In the genomic region with DNA sequence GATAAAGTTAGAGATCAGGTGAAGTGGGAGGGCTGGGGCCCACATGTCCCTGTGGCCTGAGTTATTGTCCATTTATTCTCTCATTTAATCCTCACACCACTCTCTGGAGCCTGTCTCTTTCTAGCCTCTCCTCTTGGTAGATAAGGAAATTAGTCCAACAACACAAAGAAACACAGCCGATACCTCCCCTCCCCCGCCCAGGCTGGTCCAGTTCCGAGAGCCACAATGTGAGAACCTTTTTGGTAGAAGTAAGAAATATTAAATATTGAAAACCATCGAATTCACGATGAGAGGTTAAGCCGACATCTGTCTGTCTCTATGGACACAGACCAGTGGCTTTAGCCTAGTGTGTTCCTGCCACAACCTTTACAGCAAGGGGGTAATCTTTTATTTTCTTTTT, we compare ENCODE assay signal across 7 mouse cellular contexts. TPM values are rescaled to one million over a fixed set of nuclear protein-coding genes. Genes with fewer than 3 reads are reported as not detected.
DNase-seq lines count a peak whose midpoint lies in the region; ATAC-seq and TF ChIP-seq lines count a peak whose summit lies in the region.

No protein-coding gene starts in this region.

- H3K9ac ChIP-seq in intestine, postnatal 0 days (ENCODE audit: low read depth, low read length), result no peak overlapping the region
- H3K9ac ChIP-seq in neural tube, embryonic 14.5 days (replicated peaks; ENCODE audit: low read depth, low read length), result peak overlapping the region; percentile 83

- H3K4me2 ChIP-seq in intestine, postnatal 0 days (replicated peaks; ENCODE audit: low read depth), result peak overlapping the region; percentile 60
- peak overlapping the region; percentile 67 for H3K4me2 ChIP-seq in neural tube, embryonic 14.5 days (ENCODE audit: low read depth, low read length)

- no peaks in the 10 kb centered on the region for H3K9me3 ChIP-seq in forebrain, embryonic 10.5 days
- no peaks in the 10 kb centered on the region for H3K9me3 ChIP-seq in intestine, postnatal 0 days (ENCODE audit: control insufficient read depth)
- H3K9me3 ChIP-seq in neural tube, embryonic 14.5 days (ENCODE audit: control insufficient read depth, low read length), result no peaks in the 10 kb centered on the region

- H3K27ac ChIP-seq in forebrain, embryonic 10.5 days, result peak overlapping the region; percentile 92
- H3K27ac ChIP-seq in intestine, postnatal 0 days (ENCODE audit: low read depth, low read length), result no peak overlapping the region
- peak overlapping the region; percentile 99 for H3K27ac ChIP-seq in neural tube, embryonic 14.5 days (ENCODE audit: low read depth, low read length)

- peak; percentile 35 for DNase-seq in lung, postnatal 10 days
- DNase-seq in lung, postnatal 14 days, result no peak
- no peak for DNase-seq in forebrain, embryonic 10.5 days (ENCODE audit: extremely low spot score, low spot score)
- DNase-seq in adrenal gland, adult 8-10 months, result no peak
- no peak for DNase-seq in thymus, postnatal 36 days

- no peak for ATAC-seq in intestine, postnatal 0 days
- no peak for ATAC-seq in neural tube, embryonic 14.5 days (ENCODE audit: low read depth)

- TF ChIP-seq CTCF in intestine, postnatal 0 days (IDR thresholded peaks at IDR 0.05; ENCODE audit: low read depth), result no peak

- peak overlapping the region; percentile 51 for H3K4me3 ChIP-seq in forebrain, embryonic 10.5 days
- H3K4me3 ChIP-seq in intestine, postnatal 0 days (ENCODE audit: low read depth, low read length), result no peak overlapping the region
- peak overlapping the region; percentile 46 for H3K4me3 ChIP-seq in neural tube, embryonic 14.5 days (ENCODE audit: low read depth, low read length)

- peaks cover 29% of the 10 kb centered on the region for H3K27me3 ChIP-seq in forebrain, embryonic 10.5 days (ENCODE audit: poor library complexity, severe bottlenecking)
- no peaks in the 10 kb centered on the region for H3K27me3 ChIP-seq in intestine, postnatal 0 days (replicated peaks; ENCODE audit: control insufficient read depth, insufficient read depth, low read length)
- no peaks in the 10 kb centered on the region for H3K27me3 ChIP-seq in neural tube, embryonic 14.5 days (ENCODE audit: control insufficient read depth, insufficient read depth, low read length)

- WGBS in forebrain, embryonic 10.5 days, result 39% methylated on average over 6 of the region's 6 CpGs
- 62% methylated on average over 6 of the region's 6 CpGs for WGBS in intestine, postnatal 0 days
- 22% methylated on average over 6 of the region's 6 CpGs for WGBS in neural tube, embryonic 14.5 days

- no peaks in the 10 kb centered on the region for H3K36me3 ChIP-seq in forebrain, embryonic 10.5 days (replicated peaks)
- no peaks in the 10 kb centered on the region for H3K36me3 ChIP-seq in intestine, postnatal 0 days (ENCODE audit: control insufficient read depth, insufficient read depth)
- H3K36me3 ChIP-seq in neural tube, embryonic 14.5 days (ENCODE audit: control insufficient read depth, insufficient read depth, low read length), result no peaks in the 10 kb centered on the region

- H3K4me1 ChIP-seq in forebrain, embryonic 10.5 days, result peaks cover 93% of the 10 kb centered on the region
- H3K4me1 ChIP-seq in intestine, postnatal 0 days (replicated peaks; ENCODE audit: control insufficient read depth, insufficient read depth, low read length), result no peaks in the 10 kb centered on the region
- peaks cover 36% of the 10 kb centered on the region for H3K4me1 ChIP-seq in neural tube, embryonic 14.5 days (ENCODE audit: control insufficient read depth, insufficient read depth, low read length)

RNA-seq across cellular contexts. Expression of gene Tuba1a, which starts 31.2 kb away (rescaled TPM):
- polyA plus RNA-seq in forebrain, embryonic 10.5 days (2016; fragmentation: Nextera tagmentation; extraction: Ambion mirVana), result 2,769 and 3,107 TPM in 2 replicates
- 457 and 503 TPM in 2 replicates for polyA plus RNA-seq in intestine, postnatal 0 days (2015; fragmentation: Nextera tagmentation; extraction: Ambion mirVana)
- 13,706 and 14,496 TPM in 2 replicates for polyA plus RNA-seq in neural tube, embryonic 14.5 days (2014; fragmentation: Nextera tagmentation; extraction: Ambion mirVana)
- 100 to 1,000 TPM in 3 of 4 experiments, 10 to 100 TPM in 1; 70.5 to 196 (median 116) TPM for total RNA-seq in adrenal gland, adult 8-10 months (2022)

RNA-seq across cellular contexts. Expression of gene Gm49450, which starts 31.3 kb away (rescaled TPM):
- polyA plus RNA-seq in forebrain, embryonic 10.5 days (2016; fragmentation: Nextera tagmentation; extraction: Ambion mirVana), result not detected in 2 replicates
- not detected in 2 replicates for polyA plus RNA-seq in intestine, postnatal 0 days (2015; fragmentation: Nextera tagmentation; extraction: Ambion mirVana)
- not detected in 2 replicates for polyA plus RNA-seq in neural tube, embryonic 14.5 days (2014; fragmentation: Nextera tagmentation; extraction: Ambion mirVana)
- total RNA-seq in adrenal gland, adult 8-10 months (2022), result not detected

RNA-seq across cellular contexts. Expression of gene Tuba1c, which starts 45.0 kb away (rescaled TPM):
- 160 and 171 TPM in 2 replicates for polyA plus RNA-seq in forebrain, embryonic 10.5 days (2016; fragmentation: Nextera tagmentation; extraction: Ambion mirVana)
- polyA plus RNA-seq in intestine, postnatal 0 days (2015; fragmentation: Nextera tagmentation; extraction: Ambion mirVana), result 271 and 315 TPM in 2 replicates
- 7.3 and 11.5 TPM in 2 replicates for polyA plus RNA-seq in neural tube, embryonic 14.5 days (2014; fragmentation: Nextera tagmentation; extraction: Ambion mirVana)
- 100 to 1,000 TPM; 207 to 347 (median 262) TPM for total RNA-seq in adrenal gland, adult 8-10 months (2022)

RNA-seq across cellular contexts. Expression of gene Tuba1b, which starts 50.3 kb away (rescaled TPM):
- polyA plus RNA-seq in forebrain, embryonic 10.5 days (2016; fragmentation: Nextera tagmentation; extraction: Ambion mirVana), result 2,760 and 2,766 TPM in 2 replicates
- polyA plus RNA-seq in intestine, postnatal 0 days (2015; fragmentation: Nextera tagmentation; extraction: Ambion mirVana), result 391 and 435 TPM in 2 replicates
- polyA plus RNA-seq in neural tube, embryonic 14.5 days (2014; fragmentation: Nextera tagmentation; extraction: Ambion mirVana), result 1,186 and 1,301 TPM in 2 replicates
- total RNA-seq in adrenal gland, adult 8-10 months (2022), result 100 to 1,000 TPM; 199 to 221 (median 208) TPM

Comparison
In these comparisons a context has a peak if more than half of its experiments do, and no peak if none do; other contexts are left out.
1. RNA of gene Tuba1c, which starts 45.0 kb away (polyA plus RNA-seq): 271 to 315 TPM in intestine, postnatal 0 days and 160 to 171 TPM in forebrain, embryonic 10.5 days; 7.3 to 11.5 TPM in neural tube, embryonic 14.5 days; every median in the first group is over 10 times any median in the second.